Mouse (Mus musculus): Measurements from ENCODE around the gene Hnrnpd. TPM values are rescaled to one million over a fixed set of nuclear protein-coding genes. Genes with fewer than 3 reads are reported as not detected.
A peak's percentile ranks its signal among the peaks of the same experiment; 100 is the strongest.

Hnrnpd gene
- polyA plus RNA-seq, 1 experiment from 2014 or later = 274 TPM

DNA sequence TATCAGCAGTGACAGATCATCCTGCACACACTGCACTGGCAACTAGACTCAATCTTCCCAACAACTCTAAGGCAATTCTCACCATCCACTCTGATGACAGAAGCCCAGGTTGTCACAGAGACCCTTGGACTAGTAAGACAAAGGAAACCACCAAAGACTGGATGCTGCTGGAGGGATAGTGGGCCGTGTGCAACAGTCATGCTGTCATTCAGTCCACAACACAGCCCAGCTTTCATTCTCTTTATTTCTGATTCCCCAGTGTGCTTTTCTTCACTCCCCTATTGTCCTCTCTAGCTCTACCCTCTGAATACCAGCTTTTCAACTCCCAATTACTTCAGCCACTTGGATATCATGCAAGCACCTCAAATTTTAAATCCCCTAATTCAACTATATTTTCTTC lies 24.9 kb downstream of the Hnrnpd start:
- WGBS = 9% methylated on average over 1 of the region's 1 CpGs
- no peak overlapping the region for H3K9ac ChIP-seq (ENCODE audit: low read length)
- peaks cover 7% of the 10 kb centered on the region for H3K4me1 ChIP-seq (replicated peaks; ENCODE audit: control insufficient read depth, insufficient read depth, low read length)
- peak overlapping the region; percentile 37 for H3K27ac ChIP-seq (ENCODE audit: low read depth, low read length)
- DNase-seq (ENCODE audit: low spot score) (peak; percentile 69), ATAC-seq (replicated peaks; ENCODE audit: low FRiP score) (peak; percentile 81)
- H3K4me2 ChIP-seq (ENCODE audit: low read depth, low read length, severe bottlenecking) = no peak overlapping the region
- H3K4me3 ChIP-seq (ENCODE audit: low read depth, low read length) = no peak overlapping the region
- H3K36me3 ChIP-seq (ENCODE audit: control insufficient read depth, insufficient read depth, low read length) = no peaks in the 10 kb centered on the region; the same call in 1 of the 2 replicates
- no peaks in the 10 kb centered on the region for H3K27me3 ChIP-seq (ENCODE audit: control insufficient read depth, insufficient read depth, low read length)
- H3K9me3 ChIP-seq (ENCODE audit: control insufficient read depth, low read length) = no peaks in the 10 kb centered on the region

DNA sequence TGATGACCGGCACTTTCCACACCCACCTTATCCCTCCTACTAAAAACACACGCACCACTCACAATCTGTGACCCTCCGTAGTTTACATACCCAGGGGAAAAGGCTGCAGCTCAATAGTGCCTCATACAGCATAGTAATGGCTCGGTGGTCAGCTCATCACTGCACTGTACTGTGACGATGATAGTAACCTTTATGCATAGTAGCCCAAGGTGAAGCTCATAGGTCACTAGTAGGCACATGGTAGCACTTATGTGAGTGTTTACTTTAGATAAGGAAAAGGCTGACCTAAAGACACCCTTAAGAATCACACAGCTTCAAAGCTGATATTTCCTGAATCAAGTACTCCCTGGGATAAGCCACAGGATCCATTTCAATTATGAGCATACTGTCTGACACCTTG lies 26.2 kb downstream of the Hnrnpd start:
- ATAC-seq (replicated peaks; ENCODE audit: low FRiP score) = no peak; the same call in 1 of the 2 replicates
- Histone ChIP-seq H3K27me3 (ENCODE audit: control insufficient read depth, insufficient read depth, low read length) (no peaks in the 10 kb centered on the region), H3K4me3 (ENCODE audit: low read depth, low read length) (no peak overlapping the region), H3K9ac (ENCODE audit: low read length) (no peak overlapping the region), H3K9me3 (ENCODE audit: control insufficient read depth, low read length) (no peaks in the 10 kb centered on the region), H3K27ac (ENCODE audit: low read depth, low read length) (no peak overlapping the region), H3K4me1 (replicated peaks; ENCODE audit: control insufficient read depth, insufficient read depth, low read length) (peaks cover 7% of the 10 kb centered on the region), H3K36me3 (ENCODE audit: control insufficient read depth, insufficient read depth, low read length) (no peaks in the 10 kb centered on the region; the same call in 1 of the 2 replicates), H3K4me2 (ENCODE audit: low read depth, low read length, severe bottlenecking) (no peak overlapping the region)
- WGBS = 92% methylated on average over 5 of the region's 5 CpGs
- DNase-seq (ENCODE audit: low spot score) = no peak

DNA sequence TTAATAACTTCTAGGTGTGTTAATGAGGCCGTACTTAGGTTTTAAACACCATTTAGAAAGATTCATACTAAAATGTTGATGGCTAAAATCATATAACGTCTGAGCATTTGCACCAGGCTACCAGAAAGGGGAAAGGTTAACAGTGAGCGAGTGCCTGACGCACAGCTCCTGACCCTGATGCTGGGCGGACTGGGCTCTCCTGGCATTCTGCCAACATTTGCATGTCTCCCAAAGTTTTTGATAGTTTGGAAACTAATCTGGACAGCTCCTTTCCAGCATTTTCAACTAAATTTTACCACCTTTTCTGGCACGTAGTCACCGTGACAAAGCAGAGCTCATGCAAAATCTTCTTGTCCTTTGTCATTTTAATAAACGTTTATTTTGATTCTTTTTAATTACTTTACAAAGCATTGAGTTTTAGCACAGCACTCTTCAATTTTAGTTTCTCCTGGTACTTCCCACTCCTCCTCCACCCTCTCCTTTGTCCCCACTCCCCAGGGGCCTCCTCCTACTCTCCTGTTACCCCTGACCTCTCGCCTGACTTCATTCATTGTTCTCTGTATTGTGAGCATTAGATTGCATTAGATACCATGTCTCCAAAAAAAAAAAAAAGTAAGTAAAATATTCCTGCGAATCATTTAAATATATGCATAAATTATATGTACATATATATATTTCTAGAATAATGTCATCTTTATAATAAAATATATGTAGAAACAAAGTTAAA lies 36.8 kb downstream of the Hnrnpd start:
- H3K9me3 ChIP-seq (ENCODE audit: control insufficient read depth, low read length) = peaks cover 3% of the 10 kb centered on the region; the same call in 1 of the 2 replicates
- DNase-seq (ENCODE audit: low spot score) (no peak), ATAC-seq (replicated peaks; ENCODE audit: low FRiP score) (no peak)
- WGBS = 47% methylated on average over 10 of the region's 10 CpGs
- H3K4me3 ChIP-seq (ENCODE audit: low read depth, low read length) = no peak overlapping the region
- H3K27me3 ChIP-seq (ENCODE audit: control insufficient read depth, insufficient read depth, low read length) = no peaks in the 10 kb centered on the region
- H3K4me1 ChIP-seq (replicated peaks; ENCODE audit: control insufficient read depth, insufficient read depth, low read length) = no peaks in the 10 kb centered on the region
- H3K9ac ChIP-seq (ENCODE audit: low read length) = no peak overlapping the region
- H3K36me3 ChIP-seq (ENCODE audit: control insufficient read depth, insufficient read depth, low read length) = no peaks in the 10 kb centered on the region; the same call in 1 of the 2 replicates
- H3K4me2 ChIP-seq (ENCODE audit: low read depth, low read length, severe bottlenecking) = no peak overlapping the region
- no peak overlapping the region for H3K27ac ChIP-seq (ENCODE audit: low read depth, low read length)

DNA sequence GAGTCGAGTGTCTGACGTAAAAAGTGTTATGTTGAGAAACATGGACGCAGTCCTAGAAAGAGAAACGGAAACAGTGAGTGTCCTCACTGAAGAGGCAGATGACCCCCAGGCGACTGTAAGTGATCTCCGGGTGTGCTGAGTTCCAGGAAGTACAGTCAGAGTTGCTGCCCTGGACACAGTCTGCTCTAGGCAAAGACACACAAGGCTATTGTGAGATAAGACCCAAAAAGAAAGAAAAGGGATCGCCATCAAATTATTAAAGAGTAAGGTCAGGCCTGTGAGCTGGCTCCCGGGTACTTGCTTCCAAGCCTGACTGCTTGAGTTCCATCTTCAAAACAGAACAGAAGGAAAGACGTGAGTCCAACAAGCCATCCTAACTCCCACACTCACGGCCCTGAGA lies 37.5 kb downstream of the Hnrnpd start:
- 84% methylated on average over 10 of the region's 10 CpGs for WGBS
- Histone ChIP-seq H3K27ac (ENCODE audit: low read depth, low read length) (no peak overlapping the region), H3K27me3 (ENCODE audit: control insufficient read depth, insufficient read depth, low read length) (no peaks in the 10 kb centered on the region), H3K36me3 (ENCODE audit: control insufficient read depth, insufficient read depth, low read length) (no peaks in the 10 kb centered on the region; the same call in 1 of the 2 replicates), H3K9me3 (ENCODE audit: control insufficient read depth, low read length) (peaks cover 3% of the 10 kb centered on the region; the same call in 1 of the 2 replicates), H3K4me1 (replicated peaks; ENCODE audit: control insufficient read depth, insufficient read depth, low read length) (no peaks in the 10 kb centered on the region), H3K9ac (ENCODE audit: low read length) (no peak overlapping the region), H3K4me3 (ENCODE audit: low read depth, low read length) (no peak overlapping the region), H3K4me2 (ENCODE audit: low read depth, low read length, severe bottlenecking) (no peak overlapping the region)
- DNase-seq (ENCODE audit: low spot score) (no peak), ATAC-seq (replicated peaks; ENCODE audit: low FRiP score) (no peak)

DNA sequence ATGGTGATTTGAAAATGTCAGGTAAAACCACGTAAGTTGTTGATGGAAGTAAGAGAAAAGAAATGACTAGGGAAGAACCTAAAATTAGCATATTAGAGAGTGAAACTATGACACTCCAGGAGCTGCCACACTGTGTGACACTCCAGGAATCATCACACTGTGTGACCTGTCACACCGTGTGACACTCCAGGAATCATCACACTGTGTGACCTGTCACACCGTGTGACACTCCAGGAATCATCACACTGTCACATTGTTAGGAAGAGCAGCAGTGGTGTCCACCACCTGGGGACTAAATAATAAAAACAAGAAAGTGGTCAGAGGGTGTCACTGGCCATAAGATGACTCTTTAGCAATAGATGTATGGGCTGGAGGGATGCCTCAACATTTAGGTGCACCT lies 39.3 kb downstream of the Hnrnpd start:
- no peaks in the 10 kb centered on the region for H3K4me1 ChIP-seq (replicated peaks; ENCODE audit: control insufficient read depth, insufficient read depth, low read length)
- no peak overlapping the region for H3K4me2 ChIP-seq (ENCODE audit: low read depth, low read length, severe bottlenecking)
- H3K27ac ChIP-seq (ENCODE audit: low read depth, low read length) = no peak overlapping the region
- no peak for ATAC-seq (replicated peaks; ENCODE audit: low FRiP score)
- H3K9ac ChIP-seq (ENCODE audit: low read length) = no peak overlapping the region
- WGBS = 87% methylated on average over 3 of the region's 3 CpGs
- no peaks in the 10 kb centered on the region for H3K27me3 ChIP-seq (ENCODE audit: control insufficient read depth, insufficient read depth, low read length)
- no peak overlapping the region for H3K4me3 ChIP-seq (ENCODE audit: low read depth, low read length)
- no peak for DNase-seq (ENCODE audit: low spot score)
- peaks cover 3% of the 10 kb centered on the region; the same call in 1 of the 2 replicates for H3K9me3 ChIP-seq (ENCODE audit: control insufficient read depth, low read length)
- no peaks in the 10 kb centered on the region for H3K36me3 ChIP-seq (ENCODE audit: control insufficient read depth, insufficient read depth, low read length)

DNA sequence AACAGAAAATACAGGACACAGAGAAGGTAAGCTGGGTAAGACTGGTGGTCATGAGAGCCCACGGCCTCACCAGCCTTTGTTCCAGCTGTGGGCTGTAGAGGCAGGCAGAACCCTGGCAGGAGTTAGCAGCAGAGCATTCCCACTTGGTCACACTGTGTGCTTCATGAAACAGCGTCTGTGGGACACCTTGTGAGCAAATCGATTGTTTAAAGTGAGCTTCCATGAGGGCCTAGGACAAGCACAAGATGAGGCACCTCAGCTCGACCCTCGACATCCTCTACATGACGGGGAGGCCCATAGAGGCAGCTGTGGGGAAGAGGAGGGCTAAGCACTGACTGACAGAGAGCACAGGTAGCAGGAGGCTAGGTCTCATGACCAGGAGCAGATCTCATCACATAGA lies 46.8 kb downstream of the Hnrnpd start:
- no peaks in the 10 kb centered on the region for H3K36me3 ChIP-seq (ENCODE audit: control insufficient read depth, insufficient read depth, low read length)
- no peak for DNase-seq (ENCODE audit: low spot score)
- no peak for ATAC-seq (replicated peaks; ENCODE audit: low FRiP score)
- H3K9ac ChIP-seq (ENCODE audit: low read length) = no peak overlapping the region
- H3K4me3 ChIP-seq (ENCODE audit: low read depth, low read length) = no peak overlapping the region
- H3K4me2 ChIP-seq (ENCODE audit: low read depth, low read length, severe bottlenecking) = no peak overlapping the region
- WGBS = 84% methylated on average over 6 of the region's 6 CpGs
- no peaks in the 10 kb centered on the region for H3K27me3 ChIP-seq (ENCODE audit: control insufficient read depth, insufficient read depth, low read length)
- no peaks in the 10 kb centered on the region for H3K4me1 ChIP-seq (replicated peaks; ENCODE audit: control insufficient read depth, insufficient read depth, low read length)
- no peak overlapping the region for H3K27ac ChIP-seq (ENCODE audit: low read depth, low read length)
- no peaks in the 10 kb centered on the region for H3K9me3 ChIP-seq (ENCODE audit: control insufficient read depth, low read length)

DNA sequence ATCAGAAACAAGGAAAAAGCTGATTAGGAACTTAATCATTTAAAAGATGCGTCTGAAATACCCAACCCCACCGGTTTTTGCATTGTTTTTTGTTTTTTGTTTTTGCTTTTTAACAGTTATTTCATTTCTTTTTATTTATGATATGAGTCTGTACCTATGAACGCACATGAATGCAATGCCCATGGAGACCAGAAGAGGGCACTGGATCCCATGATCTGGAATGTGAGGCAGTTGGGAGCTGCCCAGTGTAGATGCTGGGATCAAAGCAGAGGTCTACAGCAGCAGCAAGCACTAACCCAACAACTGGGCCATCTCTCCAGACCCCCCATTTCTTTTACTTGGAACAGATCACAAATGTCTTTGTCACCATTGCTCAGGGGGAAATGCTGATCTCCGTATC lies 50.8 kb downstream of the Hnrnpd start:
- H3K9ac ChIP-seq (ENCODE audit: low read length) = no peak overlapping the region
- WGBS = 49% methylated on average over 4 of the region's 4 CpGs
- no peaks in the 10 kb centered on the region for H3K4me1 ChIP-seq (replicated peaks; ENCODE audit: control insufficient read depth, insufficient read depth, low read length)
- no peaks in the 10 kb centered on the region for H3K9me3 ChIP-seq (ENCODE audit: control insufficient read depth, low read length)
- H3K4me3 ChIP-seq (ENCODE audit: low read depth, low read length) = no peak overlapping the region
- H3K27ac ChIP-seq (ENCODE audit: low read depth, low read length) = no peak overlapping the region
- H3K36me3 ChIP-seq (ENCODE audit: control insufficient read depth, insufficient read depth, low read length) = no peaks in the 10 kb centered on the region
- no peaks in the 10 kb centered on the region for H3K27me3 ChIP-seq (ENCODE audit: control insufficient read depth, insufficient read depth, low read length)
- ATAC-seq (replicated peaks; ENCODE audit: low FRiP score) (no peak), DNase-seq (ENCODE audit: low spot score) (peak; percentile 64)
- no peak overlapping the region for H3K4me2 ChIP-seq (ENCODE audit: low read depth, low read length, severe bottlenecking)

DNA sequence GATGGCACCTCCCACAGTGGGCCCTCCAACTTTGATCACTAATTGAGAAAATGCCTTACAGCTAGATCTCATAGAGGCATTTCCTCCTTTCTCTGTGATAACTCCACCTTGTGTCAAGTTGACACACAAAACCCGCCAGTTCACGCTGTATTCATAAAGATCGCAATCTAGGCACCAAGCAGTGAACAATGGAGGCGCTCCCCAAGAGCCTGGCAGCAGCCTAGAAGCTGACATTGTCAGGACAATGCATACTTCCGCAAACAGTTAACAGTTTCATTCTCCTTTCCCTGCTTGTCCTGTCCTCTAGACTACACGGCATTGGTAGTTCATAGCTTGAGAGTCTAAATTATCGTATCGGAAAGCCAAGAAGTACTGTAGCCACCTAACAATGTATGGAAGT lies 56.7 kb downstream of the Hnrnpd start:
- DNase-seq (ENCODE audit: low spot score) (no peak), ATAC-seq (replicated peaks; ENCODE audit: low FRiP score) (no peak)
- WGBS = 83% methylated on average over 8 of the region's 8 CpGs
- no peaks in the 10 kb centered on the region for H3K27me3 ChIP-seq (ENCODE audit: control insufficient read depth, insufficient read depth, low read length)
- H3K4me1 ChIP-seq (replicated peaks; ENCODE audit: control insufficient read depth, insufficient read depth, low read length) = no peaks in the 10 kb centered on the region
- no peak overlapping the region for H3K27ac ChIP-seq (ENCODE audit: low read depth, low read length)
- no peak overlapping the region for H3K9ac ChIP-seq (ENCODE audit: low read length)
- no peaks in the 10 kb centered on the region for H3K9me3 ChIP-seq (ENCODE audit: control insufficient read depth, low read length)
- no peak overlapping the region for H3K4me3 ChIP-seq (ENCODE audit: low read depth, low read length)
- no peak overlapping the region for H3K4me2 ChIP-seq (ENCODE audit: low read depth, low read length, severe bottlenecking)
- no peaks in the 10 kb centered on the region for H3K36me3 ChIP-seq (ENCODE audit: control insufficient read depth, insufficient read depth, low read length)

DNA sequence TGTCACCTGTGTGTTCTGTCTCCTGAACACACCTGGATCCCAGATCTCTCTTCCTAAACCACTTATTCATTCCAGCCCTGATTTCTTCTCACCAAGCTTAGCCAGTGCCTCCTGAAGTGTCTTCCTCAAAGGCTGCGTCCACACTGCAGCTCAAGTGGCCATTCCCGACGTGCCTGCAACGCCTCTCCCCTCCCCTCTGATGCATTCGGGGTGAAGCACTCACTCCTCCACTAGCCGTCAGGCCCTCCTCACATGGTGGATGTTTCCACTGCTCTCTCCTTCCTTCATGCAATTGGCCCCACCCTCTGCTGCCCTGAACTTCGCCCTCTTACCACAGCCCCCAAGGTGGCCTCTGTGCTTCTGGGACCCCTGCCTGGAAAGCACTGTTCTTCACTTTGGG lies 63.2 kb downstream of the Hnrnpd start:
- H3K4me3 ChIP-seq (ENCODE audit: low read depth, low read length) = no peak overlapping the region
- ATAC-seq (replicated peaks; ENCODE audit: low FRiP score) (no peak), DNase-seq (ENCODE audit: low spot score) (no peak)
- H3K4me2 ChIP-seq (ENCODE audit: low read depth, low read length, severe bottlenecking) = no peak overlapping the region
- no peak overlapping the region for H3K9ac ChIP-seq (ENCODE audit: low read length)
- no peak overlapping the region for H3K27ac ChIP-seq (ENCODE audit: low read depth, low read length)
- H3K27me3 ChIP-seq (ENCODE audit: control insufficient read depth, insufficient read depth, low read length) = no peaks in the 10 kb centered on the region
- no peaks in the 10 kb centered on the region for H3K36me3 ChIP-seq (ENCODE audit: control insufficient read depth, insufficient read depth, low read length)
- H3K4me1 ChIP-seq (replicated peaks; ENCODE audit: control insufficient read depth, insufficient read depth, low read length) = no peaks in the 10 kb centered on the region
- H3K9me3 ChIP-seq (ENCODE audit: control insufficient read depth, low read length) = no peaks in the 10 kb centered on the region
- 52% methylated on average over 7 of the region's 7 CpGs for WGBS

Measured in forebrain, embryonic 11.5 days (tissue).